Mouse (Mus musculus) hindbrain, embryonic 15.5 days (tissue): ENCODE results near the gene Eefsec. TPM values are rescaled to one million over a fixed set of nuclear protein-coding genes. Genes with fewer than 3 reads are reported as not detected.

Experiments used
- ATAC-seq: fragments of 200-750 bp; cut with Nextera tagmentation; 2 replicates; pipeline ENCODE4 v1.8.0; 2017; ENCODE audit warnings: low read depth, moderate number of reproducible peaks, moderate TSS enrichment; ENCODE audit not compliant: low FRiP score
- H3K27ac ChIP-seq: fragments of 300-500 bp; sonication (generic); replicated peaks from 2 replicates; pipeline ENCODE4 v1.5.1; 2015; ENCODE audit warnings: mild to moderate bottlenecking, inconsistent platforms
- H3K27me3 ChIP-seq: fragments of 300-500 bp; sonication (generic); 2 replicates; pipeline ENCODE4 v1.6.1; 2015; ENCODE audit warnings: control low read depth, inconsistent platforms
- H3K36me3 ChIP-seq: fragments of 300-500 bp; sonication (generic); 2 replicates; pipeline ENCODE4 v1.6.1; 2015; ENCODE audit warnings: control low read depth, inconsistent platforms
- H3K4me1 ChIP-seq: fragments of 300-500 bp; sonication (generic); replicated peaks from 2 replicates; pipeline ENCODE4 v1.6.1; 2015; ENCODE audit warnings: control low read depth, inconsistent platforms
- H3K4me2 ChIP-seq: fragments of 300-500 bp; sonication (generic); 2 replicates; pipeline ENCODE4 v1.6.1; 2015; ENCODE audit warnings: moderate library complexity, mild to moderate bottlenecking, inconsistent platforms
- H3K4me3 ChIP-seq: fragments of 300-500 bp; sonication (generic); 2 replicates; pipeline ENCODE4 v1.5.1; 2015; ENCODE audit warnings: mild to moderate bottlenecking, inconsistent platforms
- H3K9ac ChIP-seq: fragments of 300-500 bp; sonication (generic); 2 replicates; pipeline ENCODE4 v1.6.1; 2015; ENCODE audit warnings: inconsistent platforms
- H3K9me3 ChIP-seq: fragments of 300-500 bp; sonication (generic); 2 replicates; pipeline ENCODE4 v1.6.1; 2016; ENCODE audit warnings: control low read depth, inconsistent platforms
- WGBS: fragments of 180-500 bp; shearing (Covaris S2); methylation state at CpG from one replicate; pipeline ENCODE4 v1.1.7; 2015; 5-methylcytosine and 5-hydroxymethylcytosine counted together
- polyA plus RNA-seq: library from polyadenylated mRNA; unstranded; fragments of >200 nt; fragmentation: Nextera tagmentation; extraction: Ambion mirVana; gene quantifications from 2 replicates; pipeline ENCODE4 v1.2.1, GENCODE M21; 2015

Gene Eefsec
- polyA plus RNA-seq, 1 experiment from 2014 or later: 26.6 TPM

DNA sequence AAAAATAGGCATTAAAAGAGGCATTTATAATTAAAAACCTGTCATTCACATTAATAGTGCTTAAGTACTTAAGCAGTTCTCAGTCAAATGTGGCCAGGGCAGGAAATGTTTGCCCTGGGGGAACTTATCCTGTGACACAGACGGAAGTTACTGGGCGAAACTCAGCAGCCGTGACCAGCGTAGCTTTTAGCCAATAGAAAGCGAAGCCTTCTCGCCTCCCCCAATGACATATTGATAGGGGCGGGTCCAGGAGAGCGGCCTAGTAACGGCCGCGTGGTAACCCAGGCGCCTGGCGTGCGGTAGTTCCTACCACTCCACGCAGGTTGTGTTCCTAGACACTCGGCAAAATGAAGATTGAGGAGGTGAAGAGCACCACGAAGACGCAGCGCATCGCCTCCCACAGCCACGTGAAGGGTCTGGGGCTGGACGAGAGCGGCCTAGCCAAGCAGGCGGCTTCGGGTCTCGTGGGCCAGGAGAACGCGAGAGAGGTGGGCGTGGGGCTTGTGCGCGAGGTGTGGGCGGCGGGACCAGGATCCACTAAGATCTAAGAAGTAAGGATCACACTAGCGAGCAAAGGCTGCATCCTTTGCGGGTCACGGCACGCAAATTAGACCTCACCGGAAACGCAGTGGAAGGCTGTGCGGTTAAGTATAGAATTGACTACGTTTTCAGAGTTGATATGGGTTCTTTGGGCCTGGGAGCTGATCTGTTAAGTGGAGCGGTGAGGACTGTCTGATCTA is 19.0 kb upstream of the Eefsec start, which contains the start of gene Ruvbl1:
Ruvbl1 (plus strand) TSS at position 229 of the 740 bp plus-strand sequence.
- peak; percentile 100 for ATAC-seq
- Histone ChIP-seq H3K9ac (peak within 1 kb of the TSS; percentile 73), H3K4me3 (peak within 1 kb of the TSS; percentile 72), H3K27me3 (no peaks in the 10 kb centered on the region), H3K4me1 (peaks cover 17% of the 10 kb centered on the region), H3K4me2 (peak within 1 kb of the TSS; percentile 81), H3K9me3 (no peaks in the 10 kb centered on the region), H3K27ac (peak within 1 kb of the TSS; percentile 64), H3K36me3 (peaks cover 16% of the 10 kb centered on the region)
- WGBS: 0% methylated on average over 42 of the region's 42 CpGs

DNA sequence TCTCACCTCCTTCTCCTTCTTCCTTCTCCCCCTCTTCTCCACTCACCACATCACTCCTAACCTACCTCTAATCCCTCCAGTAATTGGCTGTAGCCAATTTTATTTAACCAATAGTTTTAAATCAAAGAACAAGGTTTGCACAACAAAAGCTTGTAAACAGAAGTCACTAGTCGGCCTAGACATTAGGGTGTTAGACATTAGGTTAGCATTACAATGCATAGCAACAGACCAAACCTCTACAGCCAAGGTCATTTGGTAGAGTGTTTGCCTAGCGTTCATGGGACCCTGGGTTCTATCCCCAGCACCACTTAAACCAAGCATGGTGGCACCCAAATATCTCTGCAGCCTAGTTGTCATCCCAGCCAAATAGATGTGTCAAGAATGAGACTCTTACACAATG is 8.2 kb upstream of the Eefsec start:
- Histone ChIP-seq H3K36me3 (no peaks in the 10 kb centered on the region), H3K9me3 (no peaks in the 10 kb centered on the region), H3K9ac (no peak overlapping the region), H3K4me3 (no peak overlapping the region), H3K4me1 (no peaks in the 10 kb centered on the region), H3K4me2 (no peak overlapping the region), H3K27ac (no peak overlapping the region), H3K27me3 (0 out of 2 replicates have a peak, but pooled peaks cover 4% of the 10 kb centered on the region)
- no peak for ATAC-seq
- WGBS: 66% methylated on average over 2 of the region's 2 CpGs

DNA sequence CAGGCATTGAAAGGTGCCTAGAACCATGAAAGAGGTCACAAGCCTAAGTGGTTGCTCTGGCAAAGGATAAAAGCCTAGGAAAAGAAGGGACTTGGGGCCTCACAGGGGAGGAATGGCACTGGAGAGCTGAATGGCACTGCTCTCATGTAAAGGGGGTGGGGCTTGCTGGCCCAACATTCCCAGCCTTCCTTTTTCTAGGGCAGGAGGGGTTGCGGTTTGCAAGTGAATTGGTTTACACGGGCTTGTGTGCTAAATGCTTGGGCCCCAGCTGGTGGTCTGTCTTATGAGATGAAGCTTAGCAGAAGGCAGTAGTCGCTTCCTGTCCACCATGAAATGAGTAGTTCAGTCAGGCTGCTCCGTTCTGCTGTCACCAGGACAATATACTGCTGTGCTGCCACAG is 1.1 kb upstream of the Eefsec start:
- Histone ChIP-seq H3K36me3 (no peaks in the 10 kb centered on the region), H3K27ac (no peak overlapping the region), H3K4me2 (no peak overlapping the region), H3K4me1 (peaks cover 11% of the 10 kb centered on the region), H3K9ac (no peak overlapping the region), H3K9me3 (no peaks in the 10 kb centered on the region), H3K27me3 (0 out of 2 replicates have a peak, but pooled peaks cover 4% of the 10 kb centered on the region), H3K4me3 (no peak overlapping the region)
- ATAC-seq: no peak
- WGBS: 13% methylated on average over 4 of the region's 4 CpGs

DNA sequence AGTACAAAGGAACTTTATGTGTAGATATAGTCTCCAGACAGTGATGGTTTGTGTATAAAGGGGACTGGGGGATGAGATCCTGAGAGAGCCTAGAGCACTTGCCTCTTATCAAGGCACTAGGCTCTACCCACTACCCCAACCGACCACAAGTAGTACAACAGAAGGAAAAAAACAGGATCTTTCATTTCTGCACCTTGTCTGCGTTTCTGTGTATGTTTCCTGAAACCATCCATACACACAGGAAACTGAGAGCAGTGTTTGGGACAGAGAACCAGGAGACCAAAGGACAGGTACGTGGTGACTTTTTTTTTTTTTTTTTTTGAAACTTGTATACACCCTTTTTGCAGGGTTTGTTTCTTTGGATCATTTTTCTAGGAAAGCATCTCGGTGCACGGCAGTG is 678 bp downstream of the Eefsec start:
- H3K4me1 ChIP-seq: peaks cover 11% of the 10 kb centered on the region
- WGBS: 15% methylated on average over 5 of the region's 5 CpGs
- H3K27ac ChIP-seq: no peak overlapping the region
- peak overlapping the region; percentile 78 for H3K9ac ChIP-seq
- H3K9me3 ChIP-seq: no peaks in the 10 kb centered on the region
- no peaks in the 10 kb centered on the region for H3K27me3 ChIP-seq
- no peak for ATAC-seq
- peak overlapping the region; percentile 72 for H3K4me2 ChIP-seq
- peak overlapping the region; percentile 67 for H3K4me3 ChIP-seq
- no peaks in the 10 kb centered on the region for H3K36me3 ChIP-seq

DNA sequence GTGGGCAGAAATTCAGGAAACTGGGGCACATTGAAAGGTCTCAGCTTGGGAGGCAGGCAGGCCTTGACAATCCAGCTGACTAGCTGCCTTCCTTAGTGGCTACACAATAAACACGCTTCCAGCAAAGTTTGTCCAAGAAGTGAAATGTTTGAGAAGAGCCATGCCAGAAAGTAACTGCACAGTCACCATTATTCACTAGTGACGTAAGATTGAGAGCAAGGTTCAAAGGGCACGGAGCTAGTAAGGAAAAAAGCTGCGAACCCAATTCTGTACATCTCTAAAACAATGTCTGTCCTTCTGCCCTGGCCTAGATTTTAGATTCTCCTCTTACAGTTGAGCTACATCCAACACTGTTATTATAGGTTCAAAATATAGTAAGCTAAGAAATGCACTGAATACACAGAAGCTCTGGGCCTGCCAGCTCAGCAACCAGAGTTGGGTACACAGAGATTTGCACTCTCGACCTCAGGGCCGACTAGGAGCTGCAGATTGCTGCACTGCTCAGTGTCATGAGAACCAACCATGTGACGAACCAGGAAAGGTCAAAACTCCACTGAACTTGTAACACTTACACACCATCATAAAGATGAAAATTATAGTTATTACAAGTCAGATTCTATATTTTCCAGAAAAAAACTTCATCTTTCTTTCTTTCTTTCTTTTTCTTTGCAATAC is 2.1 kb downstream of the Eefsec start:
- ATAC-seq: no peak
- H3K27ac ChIP-seq: no peak overlapping the region
- H3K4me1 ChIP-seq: peaks cover 11% of the 10 kb centered on the region
- H3K36me3 ChIP-seq: no peaks in the 10 kb centered on the region
- no peaks in the 10 kb centered on the region for H3K27me3 ChIP-seq
- WGBS: 82% methylated on average over 7 of the region's 7 CpGs
- no peak overlapping the region for H3K4me3 ChIP-seq
- H3K4me2 ChIP-seq: no peak overlapping the region
- H3K9me3 ChIP-seq: no peaks in the 10 kb centered on the region
- H3K9ac ChIP-seq: no peak overlapping the region

DNA sequence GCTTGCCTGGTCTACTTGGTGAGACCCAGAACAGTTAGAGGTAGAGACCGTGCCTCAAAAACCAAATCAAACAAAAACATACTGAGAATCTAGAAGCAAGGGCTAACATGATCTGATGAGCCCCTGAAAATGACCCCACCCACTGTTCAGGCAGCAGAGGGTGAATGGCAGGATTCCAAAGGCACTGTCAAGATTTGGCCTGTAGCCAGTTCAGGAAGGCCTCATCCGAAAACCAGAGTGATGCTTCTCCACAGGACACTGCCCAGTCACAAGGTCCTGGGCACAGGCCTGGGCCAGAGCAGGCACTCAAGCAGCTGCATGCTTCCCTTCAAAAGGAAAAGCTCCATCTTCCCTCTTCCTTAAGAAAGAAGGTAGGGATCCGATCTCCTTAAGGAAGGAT is 2.9 kb downstream of the Eefsec start:
- Histone ChIP-seq H3K27me3 (no peaks in the 10 kb centered on the region), H3K27ac (no peak overlapping the region), H3K9me3 (no peaks in the 10 kb centered on the region), H3K4me3 (no peak overlapping the region), H3K4me2 (no peak overlapping the region), H3K36me3 (no peaks in the 10 kb centered on the region), H3K9ac (no peak overlapping the region), H3K4me1 (peaks cover 11% of the 10 kb centered on the region)
- WGBS: 69% methylated on average over 3 of the region's 3 CpGs
- no peak for ATAC-seq

DNA sequence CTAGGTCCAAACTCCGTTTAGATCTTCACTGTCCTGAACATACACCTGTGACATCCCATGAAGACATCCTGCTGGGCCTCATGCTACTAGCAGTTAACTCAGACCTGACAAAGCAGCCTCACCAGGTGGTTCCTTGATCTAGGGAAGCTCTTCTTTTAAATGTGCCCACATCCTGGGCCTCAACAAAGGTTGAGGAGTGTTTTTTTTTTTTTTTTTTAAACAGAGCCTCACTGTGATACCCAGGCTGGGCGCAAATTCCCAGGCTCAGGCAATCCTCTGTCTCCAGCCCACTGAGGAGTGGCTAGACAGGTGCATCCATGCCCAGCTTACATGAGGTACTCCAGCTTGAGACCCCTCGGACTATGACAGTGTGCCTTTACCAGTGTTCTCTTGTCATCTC is 3.8 kb downstream of the Eefsec start:
- Histone ChIP-seq H3K4me2 (no peak overlapping the region), H3K9ac (no peak overlapping the region), H3K4me3 (no peak overlapping the region), H3K4me1 (peaks cover 11% of the 10 kb centered on the region), H3K9me3 (no peaks in the 10 kb centered on the region), H3K27ac (no peak overlapping the region), H3K36me3 (no peaks in the 10 kb centered on the region), H3K27me3 (no peaks in the 10 kb centered on the region)
- ATAC-seq: no peak
- 80% methylated on average over 3 of the region's 3 CpGs for WGBS

DNA sequence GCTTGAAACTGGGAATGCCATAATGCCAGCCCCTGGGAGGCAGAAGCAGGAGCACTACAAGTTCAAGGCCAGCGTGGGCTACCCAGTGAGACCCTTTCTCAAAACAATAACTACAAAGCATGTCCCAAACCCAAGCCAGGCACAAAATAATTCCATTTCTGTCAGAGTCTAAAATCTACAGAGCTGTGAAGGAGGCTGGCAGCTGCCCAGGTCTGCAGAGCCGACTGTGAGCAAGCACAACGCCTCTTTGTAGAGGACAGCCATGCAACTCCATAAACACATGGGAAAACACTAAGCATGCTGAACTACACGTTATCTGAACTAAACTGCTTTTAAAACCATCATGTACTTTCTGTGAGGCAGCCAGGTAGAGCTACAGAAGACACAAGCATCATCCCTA is 7.3 kb downstream of the Eefsec start:
- Histone ChIP-seq H3K9ac (no peak overlapping the region), H3K4me2 (no peak overlapping the region), H3K4me3 (no peak overlapping the region), H3K4me1 (no peaks in the 10 kb centered on the region), H3K9me3 (no peaks in the 10 kb centered on the region), H3K36me3 (no peaks in the 10 kb centered on the region), H3K27ac (no peak overlapping the region), H3K27me3 (no peaks in the 10 kb centered on the region)
- WGBS: 62% methylated on average over 4 of the region's 4 CpGs
- no peak for ATAC-seq

DNA sequence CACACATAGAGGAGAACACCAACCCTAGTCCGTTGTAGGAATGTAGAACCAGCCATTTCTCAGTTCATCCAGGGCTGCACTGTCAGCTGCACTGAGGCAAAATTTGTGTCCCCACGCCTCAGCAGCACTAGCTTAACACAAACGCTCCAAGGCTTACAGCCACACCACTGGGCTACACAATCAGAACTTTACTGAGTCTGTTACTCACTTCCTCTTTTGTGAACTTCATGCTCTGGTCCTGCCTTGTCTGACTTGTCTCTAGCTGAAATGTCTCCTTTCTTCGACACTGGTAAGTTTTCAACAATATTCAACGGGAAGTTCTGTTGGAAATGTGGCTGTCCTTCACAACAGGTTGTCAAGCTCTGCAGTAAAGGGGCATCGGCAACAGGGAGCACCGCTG is 10.7 kb downstream of the Eefsec start:
- 87% methylated on average over 7 of the region's 7 CpGs for WGBS
- no peak for ATAC-seq
- Histone ChIP-seq H3K27me3 (no peaks in the 10 kb centered on the region), H3K4me3 (no peak overlapping the region), H3K36me3 (no peaks in the 10 kb centered on the region), H3K9ac (no peak overlapping the region), H3K9me3 (no peaks in the 10 kb centered on the region), H3K4me2 (no peak overlapping the region), H3K4me1 (no peaks in the 10 kb centered on the region), H3K27ac (no peak overlapping the region)

DNA sequence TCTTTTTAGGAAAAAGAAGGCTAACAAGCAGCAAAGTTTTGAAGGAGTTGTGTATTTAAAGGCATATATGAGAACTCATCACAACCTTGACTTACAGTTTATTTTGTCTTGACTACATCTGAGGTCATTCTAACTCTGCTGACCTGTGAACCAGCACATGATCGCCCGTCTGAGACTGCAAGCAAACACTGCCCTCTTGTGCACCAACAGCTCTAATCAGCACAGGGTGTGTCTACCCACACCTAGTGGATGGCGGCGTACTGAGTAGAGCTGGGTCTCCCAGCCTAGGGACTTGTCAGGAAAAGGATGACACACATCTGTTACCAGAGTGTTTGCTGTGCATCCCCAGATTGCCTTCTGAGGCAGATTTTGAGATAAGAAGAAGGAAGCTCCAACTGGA is 15.1 kb downstream of the Eefsec start:
- H3K4me2 ChIP-seq: no peak overlapping the region
- H3K27me3 ChIP-seq: no peaks in the 10 kb centered on the region
- 32% methylated on average over 4 of the region's 4 CpGs for WGBS
- no peaks in the 10 kb centered on the region for H3K36me3 ChIP-seq
- no peak overlapping the region for H3K9ac ChIP-seq
- H3K27ac ChIP-seq: no peak overlapping the region
- no peak for ATAC-seq
- no peaks in the 10 kb centered on the region for H3K9me3 ChIP-seq
- H3K4me3 ChIP-seq: no peak overlapping the region
- no peaks in the 10 kb centered on the region for H3K4me1 ChIP-seq

DNA sequence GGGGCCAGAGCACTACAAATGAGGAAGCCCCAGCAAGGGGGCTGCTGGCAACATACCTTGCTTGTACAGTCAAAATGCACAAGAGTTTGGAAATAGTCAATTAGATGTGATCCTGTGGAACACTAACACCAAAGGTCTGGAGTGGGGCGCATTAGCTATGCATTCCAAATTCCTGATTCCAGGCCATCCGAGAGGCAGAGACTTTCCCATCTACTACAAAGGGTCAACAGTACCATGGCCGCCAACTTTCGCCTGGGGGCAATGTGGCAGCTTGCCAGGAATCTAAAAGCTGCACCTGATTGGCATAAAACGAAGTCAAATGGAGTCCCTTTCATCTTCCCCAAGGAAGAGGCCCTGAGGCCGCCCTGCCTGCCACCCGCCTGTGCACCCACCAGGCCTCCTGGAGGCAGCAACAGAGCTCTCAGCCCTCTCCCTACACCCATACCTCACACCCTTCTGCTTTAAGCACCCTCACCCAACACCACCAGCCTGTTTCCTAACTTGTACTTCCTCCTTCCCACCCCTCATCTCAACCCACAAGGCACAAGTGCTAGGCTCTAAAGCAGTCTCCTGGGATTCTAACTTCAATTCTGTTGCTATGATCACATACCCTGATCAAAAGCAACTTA is 30.1 kb downstream of the Eefsec start:
- Histone ChIP-seq H3K4me3 (no peak overlapping the region), H3K4me1 (0 out of 2 replicates have a peak, but pooled peaks cover 8% of the 10 kb centered on the region), H3K4me2 (no peak overlapping the region), H3K27ac (no peak overlapping the region), H3K9me3 (no peaks in the 10 kb centered on the region), H3K36me3 (no peaks in the 10 kb centered on the region), H3K9ac (no peak overlapping the region), H3K27me3 (no peaks in the 10 kb centered on the region)
- whole genome bisulfite sequencing: 40% methylated on average over 7 of the region's 7 CpGs
- no peak for ATAC-seq

DNA sequence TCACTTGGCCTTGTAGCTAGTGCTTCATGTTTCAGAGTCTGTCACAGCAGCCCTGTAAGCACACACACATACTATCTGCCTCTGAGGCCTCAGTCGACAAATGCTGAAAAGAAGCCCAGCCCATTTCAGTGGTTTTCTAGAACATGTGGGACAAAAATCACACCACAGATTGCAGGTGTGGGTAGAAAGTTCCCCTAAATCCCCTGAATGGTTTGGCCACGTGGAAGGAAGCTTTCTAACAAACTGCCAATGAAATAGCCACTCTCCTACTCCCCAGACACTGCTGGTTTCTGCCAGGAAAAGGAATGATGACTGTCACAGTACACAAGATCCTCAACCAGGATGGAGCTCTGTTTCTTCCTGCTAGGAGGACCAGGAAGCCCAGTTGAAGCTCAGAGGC is 33.7 kb downstream of the Eefsec start:
- Histone ChIP-seq H3K4me3 (no peak overlapping the region), H3K4me2 (no peak overlapping the region), H3K9me3 (no peaks in the 10 kb centered on the region), H3K36me3 (no peaks in the 10 kb centered on the region), H3K4me1 (0 out of 2 replicates have a peak, but pooled peaks cover 13% of the 10 kb centered on the region), H3K9ac (no peak overlapping the region), H3K27ac (no peak overlapping the region), H3K27me3 (no peaks in the 10 kb centered on the region)
- WGBS: 77% methylated on average over 2 of the region's 2 CpGs
- no peak for ATAC-seq
